ENCODE assay signal across 10 mouse cellular contexts in genomic region chr4:97127780-97128179, GRCm38 (mm10). TPM values are rescaled to one million over a fixed set of nuclear protein-coding genes. Genes with fewer than 3 reads are reported as not detected.
A peak's percentile ranks its signal among the peaks of the same experiment; 100 is the strongest.
DNase-seq lines count a peak whose midpoint lies in the region.
"Had no signal": no experiment of that assay in that cellular context is flagged by ENCODE, and none has a peak within 500 bp of the region (broad histone marks: within the 10 kb centered on the region; RNA-seq: fewer than 3 reads in every experiment).

No protein-coding gene starts in this region.

- DNase-seq in adrenal gland, postnatal 10 days: peak; percentile 1
- no peak for DNase-seq in adrenal gland, postnatal 25 days
- DNase-seq in heart, postnatal 4 days: peak; percentile 5
- no peak for DNase-seq in heart, adult 11 months
- DNase-seq in frontal cortex, postnatal 25 days (ENCODE audit: low spot score in 2 of 2): peak; percentile 5 to 11
- peak; percentile 81 for DNase-seq in left cerebral cortex, postnatal 4 days
- no peak for DNase-seq in embryo, embryonic 10.5 days (ENCODE audit: low spot score)
- DNase-seq in spleen, postnatal 10 days (ENCODE audit: low spot score in 2 of 2): no peak
- DNase-seq: adrenal gland, postnatal 14 days had no signal

- intact Hi-C loops in left cerebral cortex, postnatal 4 days (cut with DNase I): no loop called here

RNA-seq across cellular contexts. Expression of gene Gm10192, which starts 55.2 kb away (rescaled TPM):
- not detected for total RNA-seq in adrenal gland, postnatal 10 days (2021)
- total RNA-seq in adrenal gland, postnatal 25 days (2021): not detected in 2 replicates
- not detected for total RNA-seq in heart, postnatal 4 days (2021)
- not detected for total RNA-seq in left cerebral cortex, postnatal 4 days (2021)
- total RNA-seq: adrenal gland, postnatal 14 days; left cerebral cortex, adult 8-10 months had no signal

Comparison
In these comparisons a context has a peak if more than half of its experiments do, and no peak if none do; other contexts are left out.
1. DNase-seq: peak in adrenal gland, postnatal 10 days (single experiment), heart, postnatal 4 days (single experiment), frontal cortex, postnatal 25 days (2 of 2) and left cerebral cortex, postnatal 4 days (single experiment); none in adrenal gland, postnatal 25 days (single experiment), heart, adult 11 months (single experiment), embryo, embryonic 10.5 days (single experiment) and spleen, postnatal 10 days (0 of 2).